Mouse (Mus musculus): ENCODE data around the gene Mcrs1. TPM values are rescaled to one million over a fixed set of nuclear protein-coding genes. Genes with fewer than 3 reads are reported as not detected.

Gene Mcrs1
- polyA plus RNA-seq, 1 experiment: 113 TPM

DNA sequence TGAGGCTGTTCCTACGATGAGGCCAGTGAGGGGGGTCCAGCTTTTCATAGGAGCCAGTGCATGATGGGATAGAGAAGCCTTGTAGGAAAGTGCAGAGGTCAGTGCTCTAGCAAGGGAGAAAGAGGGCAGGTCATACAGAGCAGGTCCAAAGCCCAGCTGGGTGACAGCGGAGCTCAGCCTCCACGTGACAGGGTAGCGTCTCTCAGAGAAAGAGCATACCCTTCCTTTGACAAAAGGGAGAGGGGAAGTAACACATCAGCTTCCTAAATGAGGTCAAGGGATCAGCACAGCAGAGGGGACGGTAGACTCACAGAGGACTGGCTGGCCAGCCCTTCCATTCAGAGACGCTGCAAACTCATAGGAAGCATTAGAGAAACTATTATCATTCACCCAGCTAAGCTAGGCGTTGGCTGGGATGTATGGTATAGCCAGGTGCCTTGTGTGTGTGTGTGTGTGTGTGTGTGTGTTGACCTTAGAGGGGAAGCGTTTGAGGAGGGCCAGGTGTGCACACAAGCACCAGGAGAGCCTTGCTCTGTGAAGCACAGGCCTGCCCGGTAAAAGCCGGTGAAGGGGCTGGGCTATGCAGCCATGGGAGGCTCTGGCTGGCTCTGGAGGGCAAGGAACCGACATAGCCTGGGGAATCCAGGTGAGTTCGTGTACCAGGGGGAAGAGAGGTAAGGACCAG, 17.3 kb downstream of the Mcrs1 start:
- Histone ChIP-seq H3K4me1 (ENCODE audit: control insufficient read depth, insufficient read depth, low read length) (no peaks in the 10 kb centered on the region), H3K4me3 (ENCODE audit: control insufficient read depth, low read depth, low read length) (no peak overlapping the region), H3K27ac (ENCODE audit: control insufficient read depth, insufficient read depth, low read depth, low read length) (no peak overlapping the region), H3K36me3 (ENCODE audit: control insufficient read depth, insufficient read depth, low read length) (no peaks in the 10 kb centered on the region), H3K27me3 (ENCODE audit: control insufficient read depth, insufficient read depth, low read length) (no peaks in the 10 kb centered on the region)
- TF ChIP-seq CTCF (IDR thresholded peaks at IDR 0.05; ENCODE audit: control insufficient read depth, insufficient read depth, insufficient replicate concordance, low read depth, low read length): no peak
- no peak for TF ChIP-seq POLR2A (IDR thresholded peaks at IDR 0.05; ENCODE audit: control insufficient read depth, low read depth, low read length)

DNA sequence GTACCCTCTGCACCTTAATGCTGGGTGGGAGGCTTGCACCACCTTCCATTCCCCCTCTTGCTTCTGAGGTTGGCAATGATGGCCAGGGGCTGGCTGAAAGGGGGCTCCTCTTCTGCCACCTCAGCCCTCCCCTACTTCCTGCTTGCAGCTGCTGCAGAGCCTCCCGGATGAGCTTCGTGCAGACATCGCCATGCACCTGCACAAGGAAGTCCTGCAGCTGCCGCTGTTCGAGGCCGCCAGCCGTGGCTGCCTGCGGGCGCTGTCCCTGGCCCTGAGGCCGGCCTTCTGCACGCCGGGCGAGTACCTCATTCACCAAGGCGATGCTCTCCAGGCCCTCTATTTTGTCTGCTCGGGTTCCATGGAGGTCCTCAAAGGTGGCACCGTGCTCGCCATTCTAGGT, 18.0 kb downstream of the Mcrs1 start:
- Histone ChIP-seq H3K4me3 (ENCODE audit: control insufficient read depth, low read depth, low read length) (no peak overlapping the region), H3K27me3 (ENCODE audit: control insufficient read depth, insufficient read depth, low read length) (no peaks in the 10 kb centered on the region), H3K4me1 (ENCODE audit: control insufficient read depth, insufficient read depth, low read length) (no peaks in the 10 kb centered on the region), H3K27ac (ENCODE audit: control insufficient read depth, insufficient read depth, low read depth, low read length) (no peak overlapping the region), H3K36me3 (ENCODE audit: control insufficient read depth, insufficient read depth, low read length) (no peaks in the 10 kb centered on the region)
- TF ChIP-seq POLR2A (IDR thresholded peaks at IDR 0.05; ENCODE audit: control insufficient read depth, low read depth, low read length): no peak
- TF ChIP-seq CTCF (IDR thresholded peaks at IDR 0.05; ENCODE audit: control insufficient read depth, insufficient read depth, insufficient replicate concordance, low read depth, low read length): no peak

DNA sequence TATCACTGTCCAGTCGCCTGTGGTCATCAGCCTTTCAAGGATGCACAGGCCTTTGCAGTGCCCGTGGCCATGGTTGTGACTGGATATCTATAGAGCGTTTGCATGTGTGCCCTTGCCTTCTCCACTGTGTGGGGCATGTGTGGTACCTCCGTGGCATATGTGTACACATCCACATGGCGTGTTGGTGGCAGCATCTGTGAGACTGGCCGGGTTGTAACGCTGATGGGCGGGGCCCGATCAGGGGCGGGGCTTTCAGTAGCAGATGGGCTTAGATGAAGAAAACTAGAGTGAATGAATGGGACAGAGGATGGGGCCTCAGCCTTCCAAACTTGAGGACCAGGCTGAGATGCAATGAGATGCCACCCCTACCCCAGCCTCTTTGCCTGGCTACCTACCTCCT, 19.8 kb downstream of the Mcrs1 start:
- H3K27me3 ChIP-seq (ENCODE audit: control insufficient read depth, insufficient read depth, low read length): no peaks in the 10 kb centered on the region
- H3K4me3 ChIP-seq (ENCODE audit: control insufficient read depth, low read depth, low read length): no peak overlapping the region

DNA sequence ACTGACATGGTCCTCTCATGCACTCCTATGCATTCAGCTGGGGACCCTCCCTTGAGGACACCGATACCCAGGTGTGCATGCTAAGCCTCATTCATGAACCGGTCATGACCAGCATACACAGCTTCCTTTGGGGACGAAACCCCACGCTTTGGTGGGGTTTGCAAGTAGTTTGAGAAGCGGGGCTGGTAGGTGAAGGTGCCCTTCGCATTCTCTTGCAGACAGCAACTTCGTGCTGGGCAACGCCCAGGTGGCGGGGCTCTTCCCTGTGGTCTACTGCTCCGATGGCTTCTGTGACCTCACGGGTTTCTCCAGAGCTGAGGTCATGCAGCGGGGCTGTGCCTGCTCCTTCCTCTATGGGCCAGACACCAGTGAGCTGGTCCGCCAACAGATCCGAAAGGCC, 25.7 kb downstream of the Mcrs1 start:
- no peaks in the 10 kb centered on the region for H3K36me3 ChIP-seq (ENCODE audit: control insufficient read depth, insufficient read depth, low read length)
- H3K27ac ChIP-seq (ENCODE audit: control insufficient read depth, insufficient read depth, low read depth, low read length): no peak overlapping the region
- H3K4me1 ChIP-seq (ENCODE audit: control insufficient read depth, insufficient read depth, low read length): peaks cover 19% of the 10 kb centered on the region
- H3K4me3 ChIP-seq (ENCODE audit: control insufficient read depth, low read depth, low read length): no peak overlapping the region
- TF ChIP-seq POLR2A (IDR thresholded peaks at IDR 0.05; ENCODE audit: control insufficient read depth, low read depth, low read length): no peak
- TF ChIP-seq CTCF (IDR thresholded peaks at IDR 0.05; ENCODE audit: control insufficient read depth, insufficient read depth, insufficient replicate concordance, low read depth, low read length): no peak
- H3K27me3 ChIP-seq (ENCODE audit: control insufficient read depth, insufficient read depth, low read length): no peaks in the 10 kb centered on the region; the same call in 1 of the 2 replicates

More for the DNA sequence above, 19.8 kb downstream of the Mcrs1 start:
- H3K4me1 ChIP-seq (ENCODE audit: control insufficient read depth, insufficient read depth, low read length): no peaks in the 10 kb centered on the region; the same call in 1 of the 2 replicates
- no peaks in the 10 kb centered on the region for H3K36me3 ChIP-seq (ENCODE audit: control insufficient read depth, insufficient read depth, low read length)
- no peak for TF ChIP-seq CTCF (IDR thresholded peaks at IDR 0.05; ENCODE audit: control insufficient read depth, insufficient read depth, insufficient replicate concordance, low read depth, low read length)
- no peak for TF ChIP-seq POLR2A (IDR thresholded peaks at IDR 0.05; ENCODE audit: control insufficient read depth, low read depth, low read length)
- no peak overlapping the region for H3K27ac ChIP-seq (ENCODE audit: control insufficient read depth, insufficient read depth, low read depth, low read length)

DNA sequence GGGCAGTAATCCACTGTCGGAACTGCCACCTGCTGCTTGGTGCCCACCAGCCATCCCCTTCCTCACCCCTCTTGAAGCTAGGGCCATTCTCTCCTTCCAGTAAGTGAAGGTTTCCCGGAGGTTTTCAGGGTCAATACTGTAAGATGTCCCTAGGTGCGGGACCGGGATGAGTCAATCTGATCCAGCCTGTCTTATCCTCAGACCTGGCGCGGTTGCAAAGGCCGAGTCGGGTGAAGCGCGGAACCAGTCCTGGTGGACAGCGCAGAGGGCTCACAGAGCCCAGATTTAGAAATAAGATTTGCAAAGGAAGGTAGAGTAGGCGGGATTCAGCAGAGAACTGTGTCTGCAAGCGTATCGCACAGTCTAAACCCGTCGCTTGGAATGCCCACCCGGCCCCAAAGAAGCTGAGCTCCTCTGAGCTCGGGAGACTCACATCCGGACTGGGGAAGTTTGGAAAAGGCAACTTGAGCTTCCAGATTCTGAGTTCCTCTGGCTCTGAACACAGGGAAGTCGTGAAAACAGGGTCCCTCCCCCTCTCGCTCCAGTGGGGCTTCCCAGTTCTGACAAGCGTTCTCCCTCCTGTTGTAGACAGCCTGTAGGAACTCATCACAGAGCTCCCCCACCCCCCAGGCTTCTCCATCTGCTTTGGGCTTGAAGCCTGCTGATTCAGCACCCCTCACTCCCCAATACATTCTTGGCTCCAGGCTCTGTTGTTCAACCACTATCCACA, 26.5 kb downstream of the Mcrs1 start:
- Histone ChIP-seq H3K4me1 (ENCODE audit: control insufficient read depth, insufficient read depth, low read length) (peaks cover 19% of the 10 kb centered on the region), H3K27ac (ENCODE audit: control insufficient read depth, insufficient read depth, low read depth, low read length) (no peak overlapping the region), H3K4me3 (ENCODE audit: control insufficient read depth, low read depth, low read length) (peak overlapping the region; percentile 18; the same call in 1 of the 2 replicates), H3K36me3 (ENCODE audit: control insufficient read depth, insufficient read depth, low read length) (no peaks in the 10 kb centered on the region), H3K27me3 (ENCODE audit: control insufficient read depth, insufficient read depth, low read length) (no peaks in the 10 kb centered on the region; the same call in 1 of the 2 replicates)
- TF ChIP-seq CTCF (IDR thresholded peaks at IDR 0.05; ENCODE audit: control insufficient read depth, insufficient read depth, insufficient replicate concordance, low read depth, low read length) (no peak), POLR2A (IDR thresholded peaks at IDR 0.05; ENCODE audit: control insufficient read depth, low read depth, low read length) (no peak)

DNA sequence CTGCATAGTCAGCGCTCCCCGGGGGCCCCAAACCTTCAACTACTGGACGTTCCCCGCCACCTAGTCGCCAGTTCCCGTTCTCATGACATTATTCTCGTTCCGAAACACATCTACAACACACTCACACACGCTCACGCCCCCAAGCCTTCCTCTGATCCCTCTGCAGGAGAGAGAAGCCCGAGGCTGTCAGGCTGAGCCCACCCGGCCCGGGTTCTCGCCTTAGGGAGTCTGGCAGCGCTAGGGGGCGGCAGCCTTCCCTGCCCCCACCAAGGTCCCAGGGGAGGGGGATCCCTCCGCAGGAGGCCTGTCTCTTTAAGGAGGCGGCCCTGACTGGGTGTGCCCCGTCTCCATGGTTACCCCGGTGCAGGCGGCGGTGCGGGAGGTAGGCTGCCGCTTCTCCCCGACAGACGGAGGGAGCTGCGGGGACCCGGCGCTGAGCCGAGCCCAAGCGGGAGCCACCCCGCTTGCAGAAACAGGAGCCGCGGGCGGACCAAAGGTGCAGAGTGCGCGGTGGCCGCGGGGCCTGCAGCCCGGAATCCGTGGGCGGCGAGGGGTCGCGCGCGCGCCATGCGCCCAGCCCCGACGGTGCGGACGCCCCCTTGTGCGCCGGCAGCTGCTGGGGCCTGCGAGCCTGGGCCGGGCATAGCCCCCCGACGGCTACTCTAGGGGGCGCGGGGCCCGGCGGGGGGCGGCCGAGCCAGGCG, 27.4 kb downstream of the Mcrs1 start, which contains the start of gene Kcnh3:
Kcnh3 (plus strand) TSS at position 654 of the 704 bp plus-strand sequence.
- no peaks in the 10 kb centered on the region; the same call in 1 of the 2 replicates for H3K27me3 ChIP-seq (ENCODE audit: control insufficient read depth, insufficient read depth, low read length)
- H3K4me1 ChIP-seq (ENCODE audit: control insufficient read depth, insufficient read depth, low read length): peaks cover 19% of the 10 kb centered on the region
- peak within 1 kb of the TSS; percentile 75 for H3K4me3 ChIP-seq (ENCODE audit: control insufficient read depth, low read depth, low read length)
- H3K27ac ChIP-seq (ENCODE audit: control insufficient read depth, insufficient read depth, low read depth, low read length): no peak within 1 kb of the TSS
- TF ChIP-seq POLR2A (IDR thresholded peaks at IDR 0.05; ENCODE audit: control insufficient read depth, low read depth, low read length): no peak
- TF ChIP-seq CTCF (IDR thresholded peaks at IDR 0.05; ENCODE audit: control insufficient read depth, insufficient read depth, insufficient replicate concordance, low read depth, low read length): no peak
- H3K36me3 ChIP-seq (ENCODE audit: control insufficient read depth, insufficient read depth, low read length): no peaks in the 10 kb centered on the region
